Mouse (Mus musculus) thymus, adult 2 months (tissue): ENCODE measurements around the gene Nucks1.
A peak's percentile ranks its signal among the peaks of the same experiment; 100 is the strongest.

Source experiments
- CTCF ChIP-seq: fragments of 200-500 bp; IDR thresholded peaks from 2 replicates; pipeline ENCODE4 v1.5.1; 2012; ENCODE audit warnings: mild to moderate bottlenecking, control low read depth, low read length, moderate library complexity, borderline replicate concordance; ENCODE audit not compliant: control insufficient read depth, poor library complexity, insufficient read depth; ENCODE audit errors: extremely low read depth
- POLR2A ChIP-seq: fragments of 200-500 bp; IDR thresholded peaks from 2 replicates; pipeline ENCODE4 v1.6.1; 2012; ENCODE audit warnings: mild to moderate bottlenecking, low read length, control low read depth, moderate library complexity; ENCODE audit not compliant: control insufficient read depth, poor library complexity, insufficient read depth; ENCODE audit errors: extremely low read depth

- TF ChIP-seq POLR2A: no peak; the same call in 1 of the 2 replicates
- peak; percentile 33; the same call in 1 of the 2 replicates for TF ChIP-seq CTCF
These were observed 582 bp downstream of the Nucks1 start for GRCm38 (mm10) chr1:131910674-131911558.
